Mouse (Mus musculus): ENCODE data around the gene Rapgef6.

GRCm38 (mm10) chr11:54717893-54718292, 195.2 kb downstream of the Rapgef6 start:
- TF ChIP-seq CTCF (IDR thresholded peaks at IDR 0.05; ENCODE audit: extremely low read depth, insufficient read length, insufficient replicate concordance, low read depth, low read length) (no peak), POLR2A (IDR thresholded peaks at IDR 0.05; ENCODE audit: low read depth, low read length) (no peak)

Measured in small intestine, adult 2 months (tissue).